8 mouse cellular contexts compared by ENCODE assay signal in the genomic region with DNA sequence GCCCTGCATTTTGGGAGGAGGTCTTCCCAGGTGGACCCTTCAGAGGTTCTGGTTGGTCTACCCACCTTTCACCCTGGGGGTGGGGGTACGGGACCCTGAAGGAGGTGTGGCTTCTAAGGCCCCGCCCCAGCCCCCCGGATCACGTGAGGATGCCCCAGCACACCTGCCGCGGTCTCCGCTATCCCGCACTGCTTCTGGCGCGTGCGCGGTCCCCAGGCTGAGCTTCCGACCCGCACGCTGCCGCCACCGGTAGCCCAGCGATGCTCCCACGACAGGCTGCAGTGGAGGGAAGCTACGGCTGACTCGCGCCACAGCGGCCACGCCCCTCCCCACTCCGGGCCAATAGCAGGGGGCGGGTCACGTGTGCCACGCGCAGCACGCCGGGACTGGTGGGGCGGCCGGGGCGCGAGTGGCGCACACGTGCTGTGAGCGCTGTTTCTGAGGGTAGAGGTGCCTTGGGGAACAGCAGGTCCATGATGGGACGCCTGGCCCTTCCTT. TPM values are rescaled to one million over a fixed set of nuclear protein-coding genes. Genes with fewer than 3 reads are reported as not detected.
DNase-seq lines count a peak whose midpoint lies in the region; ATAC-seq and TF ChIP-seq lines count a peak whose summit lies in the region.

Gene Foxred2 (minus strand): TSS at position 319 of the 498 bp plus-strand sequence.

- TF ChIP-seq POLR2A in bone marrow, adult 2 months (IDR thresholded peaks at IDR 0.05; ENCODE audit: borderline replicate concordance, control insufficient read depth, low read depth, low read length) = peak; percentile 62; the same call in 1 of the 2 replicates
- peak; percentile 89 for TF ChIP-seq POLR2A in myocyte (IDR thresholded peaks at IDR 0.05; ENCODE audit: insufficient read length, low read depth)

- peak within 1 kb of the TSS; percentile 71 for H3K4me3 ChIP-seq in bone marrow, adult 2 months (replicated peaks; ENCODE audit: control insufficient read depth, low read depth, low read length)
- peak within 1 kb of the TSS; percentile 66 for H3K4me3 ChIP-seq in heart, embryonic 10.5 days
- peak within 1 kb of the TSS; percentile 64 for H3K4me3 ChIP-seq in kidney, embryonic 15.5 days (replicated peaks)
- H3K4me3 ChIP-seq in liver, embryonic 11.5 days (ENCODE audit: low read depth, low read length) = peak within 1 kb of the TSS; percentile 53
- H3K4me3 ChIP-seq in myocyte = peak within 1 kb of the TSS; percentile 14
- peak within 1 kb of the TSS; percentile 50 for H3K4me3 ChIP-seq in stomach, embryonic 14.5 days (ENCODE audit: low read depth, low read length)

- under 1% methylated on average over 39 of the region's 39 CpGs for WGBS in bone marrow, adult 2 months
- under 1% methylated on average over 39 of the region's 39 CpGs for WGBS in heart, embryonic 10.5 days
- under 1% methylated on average over 38 of the region's 39 CpGs for WGBS in kidney, embryonic 15.5 days
- 1% methylated on average over 39 of the region's 39 CpGs for WGBS in liver, embryonic 11.5 days
- under 1% methylated on average over 39 of the region's 39 CpGs for WGBS in stomach, embryonic 14.5 days

- H3ac ChIP-seq in myocyte (ENCODE audit: control insufficient read depth, insufficient read length) = peak within 1 kb of the TSS; percentile 6

- H3K9ac ChIP-seq in kidney, embryonic 15.5 days = peak within 1 kb of the TSS; percentile 36
- H3K9ac ChIP-seq in liver, embryonic 11.5 days (ENCODE audit: low read depth, low read length) = peak within 1 kb of the TSS; percentile 52
- H3K9ac ChIP-seq in stomach, embryonic 14.5 days (replicated peaks; ENCODE audit: low read depth, low read length) = peak within 1 kb of the TSS; percentile 38; the same call in 1 of the 2 replicates

- no peaks in the 10 kb centered on the region for H3K9me3 ChIP-seq in heart, embryonic 10.5 days
- H3K9me3 ChIP-seq in kidney, embryonic 15.5 days (replicated peaks) = no peaks in the 10 kb centered on the region
- no peaks in the 10 kb centered on the region for H3K9me3 ChIP-seq in liver, embryonic 11.5 days (ENCODE audit: control insufficient read depth, low read length)
- H3K9me3 ChIP-seq in stomach, embryonic 14.5 days (ENCODE audit: control insufficient read depth, low read depth, low read length) = no peaks in the 10 kb centered on the region

- ATAC-seq in erythroblast, adult 5-6 weeks (replicated peaks; ENCODE audit: low FRiP score, poor library complexity, severe bottlenecking) = peak; percentile 71
- ATAC-seq in kidney, embryonic 15.5 days (replicated peaks; ENCODE audit: low FRiP score) = peak; percentile 85
- ATAC-seq in liver, embryonic 11.5 days (replicated peaks; ENCODE audit: low FRiP score) = peak; percentile 84
- ATAC-seq in stomach, embryonic 14.5 days (ENCODE audit: insufficient number of reproducible peaks, insufficient read depth, low FRiP score, low read depth) = peak; percentile 95

- peaks cover 3% of the 10 kb centered on the region; the same call in 1 of the 2 replicates for H3K4me1 ChIP-seq in bone marrow, adult 2 months (ENCODE audit: control insufficient read depth, insufficient read depth, low read length)
- H3K4me1 ChIP-seq in heart, embryonic 10.5 days = peaks cover 18% of the 10 kb centered on the region
- peaks cover 26% of the 10 kb centered on the region for H3K4me1 ChIP-seq in kidney, embryonic 15.5 days
- peaks cover 13% of the 10 kb centered on the region for H3K4me1 ChIP-seq in liver, embryonic 11.5 days (replicated peaks; ENCODE audit: control insufficient read depth, insufficient read depth, low read length)
- peaks cover 5% of the 10 kb centered on the region; the same call in 1 of the 2 replicates for H3K4me1 ChIP-seq in stomach, embryonic 14.5 days (ENCODE audit: control insufficient read depth, insufficient read depth, low read length)

- no peaks in the 10 kb centered on the region for H3K79me2 ChIP-seq in myocyte (ENCODE audit: control insufficient read depth, insufficient read depth)

- DNase-seq in 416B (ENCODE audit: low read depth) = peak; percentile 87
- DNase-seq in heart, embryonic 10.5 days (ENCODE audit: low spot score) = peak; percentile 92
- DNase-seq in liver, embryonic 11.5 days (ENCODE audit: low spot score) = peak; percentile 83

- TF ChIP-seq CTCF in bone marrow, adult 2 months (IDR thresholded peaks at IDR 0.05; ENCODE audit: control insufficient read depth, insufficient read depth, low read length) = peak; percentile 46; the same call in 1 of the 2 replicates

- peaks cover 33% of the 10 kb centered on the region for H3K36me3 ChIP-seq in heart, embryonic 10.5 days
- peaks cover 35% of the 10 kb centered on the region for H3K36me3 ChIP-seq in kidney, embryonic 15.5 days
- peaks cover 27% of the 10 kb centered on the region for H3K36me3 ChIP-seq in liver, embryonic 11.5 days (ENCODE audit: control insufficient read depth, insufficient read depth, low read length)
- peaks cover 30% of the 10 kb centered on the region for H3K36me3 ChIP-seq in myocyte (ENCODE audit: control insufficient read depth, insufficient read depth)
- peaks cover 29% of the 10 kb centered on the region for H3K36me3 ChIP-seq in stomach, embryonic 14.5 days (ENCODE audit: control insufficient read depth, insufficient read depth, low read length)

- H3K4me2 ChIP-seq in kidney, embryonic 15.5 days = peak within 1 kb of the TSS; percentile 91
- peak within 1 kb of the TSS; percentile 83 for H3K4me2 ChIP-seq in liver, embryonic 11.5 days
- peak within 1 kb of the TSS; percentile 79 for H3K4me2 ChIP-seq in myocyte (ENCODE audit: low read depth)
- H3K4me2 ChIP-seq in stomach, embryonic 14.5 days (replicated peaks; ENCODE audit: low read depth, low read length) = peak within 1 kb of the TSS; percentile 78

- peaks cover 29% of the 10 kb centered on the region for H3K27me3 ChIP-seq in heart, embryonic 10.5 days (ENCODE audit: insufficient read depth, poor library complexity, severe bottlenecking)
- H3K27me3 ChIP-seq in kidney, embryonic 15.5 days = peaks cover 18% of the 10 kb centered on the region
- H3K27me3 ChIP-seq in liver, embryonic 11.5 days (replicated peaks; ENCODE audit: control insufficient read depth, insufficient read depth, low read length) = peaks cover 14% of the 10 kb centered on the region
- no peaks in the 10 kb centered on the region for H3K27me3 ChIP-seq in myocyte (ENCODE audit: control insufficient read depth, insufficient read depth, insufficient read length)
- 0 out of 2 replicates have a peak, but pooled peaks cover 6% of the 10 kb centered on the region for H3K27me3 ChIP-seq in stomach, embryonic 14.5 days (ENCODE audit: control insufficient read depth, insufficient read depth, low read length)

- H3K27ac ChIP-seq in bone marrow, adult 2 months (ENCODE audit: control insufficient read depth, insufficient read depth, low read depth, low read length, poor library complexity) = no peak within 1 kb of the TSS; the same call in 1 of the 2 replicates
- H3K27ac ChIP-seq in heart, embryonic 10.5 days = peak within 1 kb of the TSS; percentile 73
- H3K27ac ChIP-seq in kidney, embryonic 15.5 days = no peak within 1 kb of the TSS; the same call in 1 of the 2 replicates
- H3K27ac ChIP-seq in liver, embryonic 11.5 days (ENCODE audit: low read depth, low read length) = no peak within 1 kb of the TSS
- H3K27ac ChIP-seq in stomach, embryonic 14.5 days (ENCODE audit: low read length) = no peak within 1 kb of the TSS

TF ChIP-seq in myocyte, 11 proteins besides CTCF, POLR2A, EP300 and RAD21:
- TF ChIP-seq MYOD1 (IDR thresholded peaks at IDR 0.05; ENCODE audit: control insufficient read depth in 1 of 3, insufficient read length in 2 of 3, low read depth in 2 of 3) (peak in 1 of 3 experiments; percentile 45), POLR2AphosphoS2 (IDR thresholded peaks at IDR 0.05; ENCODE audit: insufficient read length, low read depth) (peak; percentile 91), MAX (IDR thresholded peaks at IDR 0.05; ENCODE audit: low read depth) (peak; percentile 68), E2F4 (IDR thresholded peaks at IDR 0.05; ENCODE audit: insufficient read depth) (no peak), USF1 (IDR thresholded peaks at IDR 0.05; ENCODE audit: low read depth) (peak; percentile 89), SRF (IDR thresholded peaks at IDR 0.05; ENCODE audit: control insufficient read depth, insufficient read length, low read depth) (peak; percentile 68), REST (IDR thresholded peaks at IDR 0.05; ENCODE audit: insufficient read depth, insufficient read length) (no peak), CEBPB (IDR thresholded peaks at IDR 0.05; ENCODE audit: insufficient read depth, poor library complexity, severe bottlenecking) (no peak), TCF12 (IDR thresholded peaks at IDR 0.05; ENCODE audit: insufficient read depth, poor library complexity, severe bottlenecking) (no peak), TCF3 (IDR thresholded peaks at IDR 0.05; ENCODE audit: insufficient read length, low read depth) (no peak), MYOG (IDR thresholded peaks at IDR 0.05; ENCODE audit: control insufficient read depth in 1 of 3, insufficient read depth in 1 of 3, insufficient read length in 2 of 3, low read depth in 2 of 3) (peak in 2 of 3 experiments; percentile 45 to 48)

RNA-seq across cellular contexts. Expression of gene Foxred2, which starts in this region (rescaled TPM):
- 2.9 and 6.5 TPM in 2 replicates for polyA plus RNA-seq in bone marrow, adult 2 months (2011; ENCODE audit: insufficient read depth, insufficient read length, low replicate concordance, missing spikeins)
- 2.1 and 5.9 TPM in 2 replicates for total RNA-seq in erythroblast, adult 5-6 weeks (2015; ENCODE audit: low replicate concordance)
- total RNA-seq in erythroblast, adult 5-6 weeks (2017; ENCODE audit: low replicate concordance) = 2.5 and 4.7 TPM in 2 replicates
- polyA plus RNA-seq in heart, embryonic 10.5 days (2016; fragmentation: Nextera tagmentation; extraction: Ambion mirVana) = 1.7 and 2.8 TPM in 2 replicates
- 4.6 and 5.6 TPM in 2 replicates for polyA plus RNA-seq in kidney, embryonic 15.5 days (2015; fragmentation: Nextera tagmentation; extraction: Ambion mirVana)
- 3.3 and 3.6 TPM in 2 replicates for polyA plus RNA-seq in liver, embryonic 11.5 days (2014; fragmentation: Nextera tagmentation; extraction: Ambion mirVana)
- polyA plus RNA-seq in myocyte (2012; fragmentation: generic; extraction: Trizol) = 4.8 TPM
- polyA plus RNA-seq in stomach, embryonic 14.5 days (2014; fragmentation: Nextera tagmentation; extraction: Ambion mirVana) = 3.3 and 5.5 TPM in 2 replicates

Comparison
In these comparisons a context has a peak if more than half of its experiments do, and no peak if none do; other contexts are left out.
1. H3K4me3 ChIP-seq: peak in every context shown above with its lines; median percentile 71 in bone marrow, adult 2 months; 66 in heart, embryonic 10.5 days; 64 in kidney, embryonic 15.5 days; 53 in liver, embryonic 11.5 days; 50 in stomach, embryonic 14.5 days; 14 in myocyte.